Mouse (Mus musculus) kidney, embryonic 14.5 days (tissue): ENCODE measurements around the gene Rgp1. TPM values are rescaled to one million over a fixed set of nuclear protein-coding genes. Genes with fewer than 3 reads are reported as not detected.

Experiments used
- ATAC-seq: fragments of 200-750 bp; cut with Nextera tagmentation; 2 replicates; pipeline ENCODE4 v1.8.0; 2017; ENCODE audit warnings: moderate number of reproducible peaks, mild to moderate bottlenecking, moderate TSS enrichment, moderate library complexity; ENCODE audit not compliant: low FRiP score, low TSS enrichment
- H3K27ac ChIP-seq: fragments of 300-500 bp; sonication (generic); 2 replicates; pipeline ENCODE4 v1.5.1; 2014; ENCODE audit warnings: low read depth, mild to moderate bottlenecking, low read length, moderate library complexity, mixed read lengths
- H3K27me3 ChIP-seq: fragments of 300-500 bp; sonication (generic); 2 replicates; pipeline ENCODE4 v1.6.1; 2014; ENCODE audit warnings: mild to moderate bottlenecking, low read length; ENCODE audit not compliant: control insufficient read depth, insufficient read depth
- H3K36me3 ChIP-seq: fragments of 300-500 bp; sonication (generic); 2 replicates; pipeline ENCODE4 v1.6.1; 2014; ENCODE audit warnings: low read length, mixed read lengths; ENCODE audit not compliant: control insufficient read depth, insufficient read depth
- H3K4me1 ChIP-seq: fragments of 300-500 bp; sonication (generic); 2 replicates; pipeline ENCODE4 v1.6.1; 2014; ENCODE audit warnings: low read length, mixed read lengths; ENCODE audit not compliant: control insufficient read depth, insufficient read depth
- H3K4me2 ChIP-seq: fragments of 300-500 bp; sonication (generic); replicated peaks from 2 replicates; pipeline ENCODE4 v1.6.1; 2014; ENCODE audit warnings: low read depth, mild to moderate bottlenecking, low read length
- H3K4me3 ChIP-seq: fragments of 300-500 bp; sonication (generic); 2 replicates; pipeline ENCODE4 v1.5.1; 2014; ENCODE audit warnings: mild to moderate bottlenecking, low read length
- H3K9ac ChIP-seq: fragments of 300-500 bp; sonication (generic); 2 replicates; pipeline ENCODE4 v1.6.1; 2014; ENCODE audit warnings: low read depth, mild to moderate bottlenecking, low read length, moderate library complexity
- H3K9me3 ChIP-seq: fragments of 300-500 bp; sonication (generic); 2 replicates; pipeline ENCODE4 v1.6.1; 2016; ENCODE audit warnings: low read length; ENCODE audit not compliant: control insufficient read depth
- WGBS: fragments of 180-500 bp; shearing (Covaris S2); extraction: QIAGEN DNeasy Blood & Tissue Kit; methylation state at CpG from one replicate; pipeline ENCODE4 v1.1.7; 2014; 5-methylcytosine and 5-hydroxymethylcytosine counted together
- polyA plus RNA-seq: library from polyadenylated mRNA; unstranded; fragments of >200 nt; fragmentation: Nextera tagmentation; extraction: Ambion mirVana; gene quantifications from 2 replicates; pipeline ENCODE4 v1.2.1, GENCODE M21; 2014

Rgp1 gene
- polyA plus RNA-seq, 1 experiment from 2014 or later = 34.4 TPM

GRCm38 (mm10) chr4:43573561-43573960, 5.0 kb upstream of the Rgp1 start:
- Histone ChIP-seq H3K4me1 (peaks cover 14% of the 10 kb centered on the region), H3K9me3 (no peaks in the 10 kb centered on the region), H3K27ac (no peak overlapping the region), H3K36me3 (peaks cover 53% of the 10 kb centered on the region), H3K27me3 (no peaks in the 10 kb centered on the region), H3K4me3 (no peak overlapping the region), H3K4me2 (no peak overlapping the region), H3K9ac (no peak overlapping the region)
- WGBS = 94% methylated on average over 4 of the region's 4 CpGs
- ATAC-seq = no peak

- peaks cover 23% of the 10 kb centered on the region for H3K4me1 ChIP-seq
- no peaks in the 10 kb centered on the region for H3K9me3 ChIP-seq
- no peaks in the 10 kb centered on the region for H3K27me3 ChIP-seq
- no peak for ATAC-seq
- H3K4me2 ChIP-seq = no peak overlapping the region
- H3K9ac ChIP-seq = no peak overlapping the region
- no peak overlapping the region for H3K27ac ChIP-seq
- H3K4me3 ChIP-seq = no peak overlapping the region
- peaks cover 35% of the 10 kb centered on the region for H3K36me3 ChIP-seq
- 83% methylated on average over 2 of the region's 2 CpGs for WGBS
These were observed 3.2 kb upstream of the Rgp1 start for GRCm38 (mm10) chr4:43575356-43575755.

GRCm38 (mm10) chr4:43577237-43577881, 1.2 kb upstream of the Rgp1 start:
- 45% methylated on average over 8 of the region's 8 CpGs for WGBS

GRCm38 (mm10) chr4:43579256-43579655, 741 bp downstream of the Rgp1 start:
- peaks cover 37% of the 10 kb centered on the region for H3K36me3 ChIP-seq
- peak overlapping the region; percentile 82 for H3K4me3 ChIP-seq
- H3K27ac ChIP-seq = peak overlapping the region; percentile 72; the same call in 1 of the 2 replicates
- no peak for ATAC-seq
- no peaks in the 10 kb centered on the region for H3K27me3 ChIP-seq
- peak overlapping the region; percentile 76 for H3K9ac ChIP-seq
- H3K4me1 ChIP-seq = peaks cover 23% of the 10 kb centered on the region
- WGBS = 3% methylated on average over 10 of the region's 10 CpGs
- no peaks in the 10 kb centered on the region for H3K9me3 ChIP-seq
- peak overlapping the region; percentile 77 for H3K4me2 ChIP-seq

More at GRCm38 (mm10) chr4:43577237-43577881, 1.2 kb upstream of the Rgp1 start:
- Histone ChIP-seq H3K9me3 (no peaks in the 10 kb centered on the region), H3K27me3 (no peaks in the 10 kb centered on the region), H3K4me3 (peak overlapping the region; percentile 82), H3K9ac (peak overlapping the region; percentile 76; the same call in 1 of the 2 replicates), H3K4me2 (peak overlapping the region; percentile 77), H3K27ac (no peak overlapping the region), H3K36me3 (peaks cover 34% of the 10 kb centered on the region), H3K4me1 (peaks cover 23% of the 10 kb centered on the region)
- no peak for ATAC-seq

GRCm38 (mm10) chr4:43579731-43580130, 1.2 kb downstream of the Rgp1 start:
- Histone ChIP-seq H3K36me3 (peaks cover 37% of the 10 kb centered on the region), H3K27ac (no peak overlapping the region), H3K9me3 (no peaks in the 10 kb centered on the region), H3K4me3 (peak overlapping the region; percentile 82), H3K9ac (peak overlapping the region; percentile 76; the same call in 1 of the 2 replicates), H3K4me2 (peak overlapping the region; percentile 77), H3K4me1 (peaks cover 23% of the 10 kb centered on the region), H3K27me3 (no peaks in the 10 kb centered on the region)
- ATAC-seq = no peak
- 91% methylated on average over 6 of the region's 6 CpGs for WGBS

- H3K27ac ChIP-seq = no peak overlapping the region
- peaks cover 37% of the 10 kb centered on the region for H3K36me3 ChIP-seq
- H3K4me2 ChIP-seq = no peak overlapping the region
- H3K27me3 ChIP-seq = no peaks in the 10 kb centered on the region
- H3K9me3 ChIP-seq = no peaks in the 10 kb centered on the region
- no peak for ATAC-seq
- peaks cover 26% of the 10 kb centered on the region for H3K4me1 ChIP-seq
- no peak overlapping the region for H3K9ac ChIP-seq
- WGBS = 89% methylated on average over 5 of the region's 5 CpGs
- H3K4me3 ChIP-seq = no peak overlapping the region
These were observed 2.2 kb downstream of the Rgp1 start for GRCm38 (mm10) chr4:43580721-43581120.

GRCm38 (mm10) chr4:43581381-43581780, 2.9 kb downstream of the Rgp1 start:
- ATAC-seq = no peak
- Histone ChIP-seq H3K9me3 (no peaks in the 10 kb centered on the region), H3K27me3 (no peaks in the 10 kb centered on the region), H3K27ac (no peak overlapping the region), H3K4me1 (peaks cover 28% of the 10 kb centered on the region; the same call in 1 of the 2 replicates), H3K4me3 (no peak overlapping the region), H3K4me2 (no peak overlapping the region), H3K36me3 (peaks cover 37% of the 10 kb centered on the region), H3K9ac (no peak overlapping the region)
- 98% methylated on average over 12 of the region's 12 CpGs for WGBS

GRCm38 (mm10) chr4:43582241-43582640, 3.7 kb downstream of the Rgp1 start:
- no peak overlapping the region for H3K9ac ChIP-seq
- H3K27ac ChIP-seq = no peak overlapping the region
- 88% methylated on average over 5 of the region's 5 CpGs for WGBS
- no peak overlapping the region for H3K4me2 ChIP-seq
- no peak overlapping the region for H3K4me3 ChIP-seq
- H3K4me1 ChIP-seq = peaks cover 20% of the 10 kb centered on the region; the same call in 1 of the 2 replicates
- H3K27me3 ChIP-seq = no peaks in the 10 kb centered on the region
- ATAC-seq = no peak
- peaks cover 37% of the 10 kb centered on the region for H3K36me3 ChIP-seq
- H3K9me3 ChIP-seq = no peaks in the 10 kb centered on the region

- Histone ChIP-seq H3K36me3 (peaks cover 37% of the 10 kb centered on the region), H3K4me1 (peaks cover 22% of the 10 kb centered on the region; the same call in 1 of the 2 replicates), H3K9ac (no peak overlapping the region), H3K4me3 (no peak overlapping the region), H3K27me3 (no peaks in the 10 kb centered on the region), H3K9me3 (no peaks in the 10 kb centered on the region), H3K27ac (no peak overlapping the region), H3K4me2 (no peak overlapping the region)
- ATAC-seq = no peak
- WGBS = 63% methylated on average over 7 of the region's 7 CpGs
These were observed 4.9 kb downstream of the Rgp1 start for GRCm38 (mm10) chr4:43583421-43583820.
